Comparison of ENCODE assay signal across 26 mouse cellular contexts in genomic region chr13:3753291-3753690, GRCm38 (mm10). TPM values are rescaled to one million over a fixed set of nuclear protein-coding genes. Genes with fewer than 3 reads are reported as not detected.
DNase-seq lines count a peak whose midpoint lies in the region; ATAC-seq and TF ChIP-seq lines count a peak whose summit lies in the region.
"Had no signal": no experiment of that assay in that cellular context is flagged by ENCODE, and none has a peak within 500 bp of the region (broad histone marks: within the 10 kb centered on the region; RNA-seq: fewer than 3 reads in every experiment).

No protein-coding gene starts in this region.

- no peaks in the 10 kb centered on the region for H3K27me3 ChIP-seq in forebrain, embryonic 11.5 days (ENCODE audit: control insufficient read depth, insufficient read depth, low read length)
- H3K27me3 ChIP-seq in forebrain, embryonic 15.5 days: no peaks in the 10 kb centered on the region
- H3K27me3 ChIP-seq in intestine, postnatal 0 days (replicated peaks; ENCODE audit: control insufficient read depth, insufficient read depth, low read length): no peaks in the 10 kb centered on the region
- no peaks in the 10 kb centered on the region for H3K27me3 ChIP-seq in intestine, embryonic 15.5 days (replicated peaks)
- H3K27me3 ChIP-seq in kidney, embryonic 16.5 days (ENCODE audit: insufficient read depth, low read length): no peaks in the 10 kb centered on the region
- no peaks in the 10 kb centered on the region for H3K27me3 ChIP-seq in small intestine, adult 2 months (ENCODE audit: control insufficient read depth, insufficient read depth, low read length)
- H3K27me3 ChIP-seq: CH12.LX; embryonic facial prominence, embryonic 12.5 days; forebrain, embryonic 12.5 days; Patski had no signal

- H3K9me3 ChIP-seq in forebrain, embryonic 11.5 days (ENCODE audit: control insufficient read depth, low read length): no peaks in the 10 kb centered on the region
- no peaks in the 10 kb centered on the region for H3K9me3 ChIP-seq in forebrain, embryonic 15.5 days
- H3K9me3 ChIP-seq in intestine, postnatal 0 days (ENCODE audit: control insufficient read depth): no peaks in the 10 kb centered on the region
- H3K9me3 ChIP-seq in intestine, embryonic 15.5 days: no peaks in the 10 kb centered on the region
- no peaks in the 10 kb centered on the region for H3K9me3 ChIP-seq in kidney, embryonic 16.5 days (ENCODE audit: low read length)
- H3K9me3 ChIP-seq: embryonic facial prominence, embryonic 10.5 days; embryonic facial prominence, embryonic 12.5 days; forebrain, embryonic 12.5 days; G1E had no signal

- no peaks in the 10 kb centered on the region for H3K36me3 ChIP-seq in forebrain, embryonic 11.5 days (ENCODE audit: control insufficient read depth, insufficient read depth, low read length)
- H3K36me3 ChIP-seq in forebrain, embryonic 15.5 days: no peaks in the 10 kb centered on the region
- H3K36me3 ChIP-seq in intestine, postnatal 0 days (ENCODE audit: control insufficient read depth, insufficient read depth): no peaks in the 10 kb centered on the region
- no peaks in the 10 kb centered on the region for H3K36me3 ChIP-seq in intestine, embryonic 15.5 days
- no peaks in the 10 kb centered on the region for H3K36me3 ChIP-seq in kidney, embryonic 16.5 days (ENCODE audit: insufficient read depth, low read length)
- H3K36me3 ChIP-seq in small intestine, adult 2 months (ENCODE audit: control insufficient read depth, insufficient read depth, low read length): no peaks in the 10 kb centered on the region
- H3K36me3 ChIP-seq: embryonic facial prominence, embryonic 10.5 days; embryonic facial prominence, embryonic 12.5 days; forebrain, embryonic 12.5 days; G1E had no signal

- H3K4me2 ChIP-seq in forebrain, embryonic 11.5 days (ENCODE audit: low read depth, low read length, severe bottlenecking): no peak overlapping the region
- H3K4me2 ChIP-seq in forebrain, embryonic 15.5 days (replicated peaks): no peak overlapping the region
- no peak overlapping the region for H3K4me2 ChIP-seq in intestine, postnatal 0 days (replicated peaks; ENCODE audit: low read depth)
- no peak overlapping the region for H3K4me2 ChIP-seq in intestine, embryonic 15.5 days (replicated peaks)
- no peak overlapping the region for H3K4me2 ChIP-seq in kidney, embryonic 16.5 days (replicated peaks; ENCODE audit: low read depth, low read length)
- H3K4me2 ChIP-seq: embryonic facial prominence, embryonic 12.5 days; forebrain, embryonic 12.5 days had no signal

- TF ChIP-seq CTCF in intestine, postnatal 0 days (IDR thresholded peaks at IDR 0.05; ENCODE audit: low read depth): no peak
- no peak for TF ChIP-seq CTCF in small intestine, adult 2 months (IDR thresholded peaks at IDR 0.05; ENCODE audit: extremely low read depth, insufficient read length, insufficient replicate concordance, low read depth, low read length)

- no peak overlapping the region for H3K27ac ChIP-seq in forebrain, embryonic 11.5 days (ENCODE audit: low read depth, low read length)
- H3K27ac ChIP-seq in forebrain, embryonic 15.5 days (replicated peaks): no peak overlapping the region
- no peak overlapping the region for H3K27ac ChIP-seq in intestine, postnatal 0 days (ENCODE audit: low read depth, low read length)
- no peak overlapping the region for H3K27ac ChIP-seq in intestine, embryonic 15.5 days
- no peak overlapping the region for H3K27ac ChIP-seq in kidney, embryonic 16.5 days (ENCODE audit: low read length)
- H3K27ac ChIP-seq in small intestine, adult 2 months (ENCODE audit: insufficient read depth, low read depth, low read length): peak overlapping the region; percentile 93; the same call in 1 of the 2 replicates
- H3K27ac ChIP-seq: embryonic facial prominence, embryonic 10.5 days; embryonic facial prominence, embryonic 12.5 days; forebrain, embryonic 12.5 days had no signal

- H3K9ac ChIP-seq in forebrain, embryonic 11.5 days (ENCODE audit: low read length): no peak overlapping the region
- no peak overlapping the region for H3K9ac ChIP-seq in forebrain, embryonic 15.5 days (replicated peaks)
- H3K9ac ChIP-seq in intestine, postnatal 0 days (ENCODE audit: low read depth, low read length): no peak overlapping the region
- no peak overlapping the region for H3K9ac ChIP-seq in intestine, embryonic 15.5 days
- no peak overlapping the region for H3K9ac ChIP-seq in kidney, embryonic 16.5 days (replicated peaks; ENCODE audit: low read length)
- H3K9ac ChIP-seq: embryonic facial prominence, embryonic 12.5 days; forebrain, embryonic 12.5 days had no signal

- DNase-seq in forebrain, embryonic 11.5 days (ENCODE audit: low spot score): peak; percentile 29
- DNase-seq in kidney, adult 9 months: peak; percentile 58
- DNase-seq: adrenal gland, adult 8-10 months; adrenal gland, postnatal 14 days; adrenal gland, postnatal 36 days; B cell, adult 2 months; cerebellum, adult 11-12 months; cerebellum, adult 2 months; cerebellum, adult 9-10 months; cerebellum, postnatal 10 days; cerebellum, postnatal 25 days had no signal

- TF ChIP-seq POLR2A in small intestine, adult 2 months (IDR thresholded peaks at IDR 0.05; ENCODE audit: low read depth, low read length): no peak

- no peak for ATAC-seq in forebrain, embryonic 11.5 days (replicated peaks; ENCODE audit: low FRiP score)
- ATAC-seq in forebrain, embryonic 15.5 days (replicated peaks): no peak
- peak; percentile 81 for ATAC-seq in intestine, postnatal 0 days
- no peak for ATAC-seq in intestine, embryonic 15.5 days
- no peak for ATAC-seq in kidney, embryonic 16.5 days (ENCODE audit: low FRiP score, low TSS enrichment)
- ATAC-seq: activated CD4-positive, CD25-positive, alpha-beta regulatory T cell, adult 4 months; CD4-positive, CD25-positive, alpha-beta regulatory T cell, adult 4 months; forebrain, embryonic 14.5 days; Patski had no signal

- H3K4me3 ChIP-seq in forebrain, embryonic 11.5 days (ENCODE audit: low read depth, low read length): no peak overlapping the region
- no peak overlapping the region for H3K4me3 ChIP-seq in forebrain, embryonic 15.5 days
- H3K4me3 ChIP-seq in intestine, postnatal 0 days (ENCODE audit: low read depth, low read length): no peak overlapping the region
- H3K4me3 ChIP-seq in intestine, embryonic 15.5 days (replicated peaks): no peak overlapping the region
- H3K4me3 ChIP-seq in kidney, embryonic 16.5 days (ENCODE audit: low read length): no peak overlapping the region
- no peak overlapping the region for H3K4me3 ChIP-seq in small intestine, adult 2 months (ENCODE audit: low read depth, low read length)
- H3K4me3 ChIP-seq: embryonic facial prominence, embryonic 10.5 days; embryonic facial prominence, embryonic 12.5 days; forebrain, embryonic 12.5 days had no signal

- WGBS in forebrain, embryonic 11.5 days: 87% methylated on average over 2 of the region's 2 CpGs
- WGBS in forebrain, embryonic 15.5 days: 92% methylated on average over 2 of the region's 2 CpGs
- whole genome bisulfite sequencing in intestine, postnatal 0 days: 54% methylated on average over 2 of the region's 2 CpGs
- WGBS in intestine, embryonic 15.5 days: 83% methylated on average over 2 of the region's 2 CpGs
- WGBS in kidney, embryonic 16.5 days: 86% methylated on average over 2 of the region's 2 CpGs
- WGBS in small intestine, adult 2 months: 33% methylated on average over 2 of the region's 2 CpGs

- H3K4me1 ChIP-seq in forebrain, embryonic 11.5 days (replicated peaks; ENCODE audit: control insufficient read depth, insufficient read depth, low read length): no peaks in the 10 kb centered on the region
- no peaks in the 10 kb centered on the region for H3K4me1 ChIP-seq in forebrain, embryonic 15.5 days
- peaks cover 4% of the 10 kb centered on the region; the same call in 1 of the 2 replicates for H3K4me1 ChIP-seq in intestine, postnatal 0 days (replicated peaks; ENCODE audit: control insufficient read depth, insufficient read depth, low read length)
- H3K4me1 ChIP-seq in intestine, embryonic 15.5 days (replicated peaks): peaks cover 6% of the 10 kb centered on the region
- 0 out of 2 replicates have a peak, but pooled peaks cover 14% of the 10 kb centered on the region for H3K4me1 ChIP-seq in kidney, embryonic 16.5 days (ENCODE audit: insufficient read depth, low read length)
- peaks cover 25% of the 10 kb centered on the region; the same call in 1 of the 2 replicates for H3K4me1 ChIP-seq in small intestine, adult 2 months (ENCODE audit: control insufficient read depth, insufficient read depth, insufficient read length, low read length)
- H3K4me1 ChIP-seq: forebrain, embryonic 12.5 days had no signal

RNA-seq across cellular contexts. Expression of gene Calml3, which starts 50.8 kb away (rescaled TPM):
- not detected in 2 replicates for polyA plus RNA-seq in forebrain, embryonic 11.5 days (2014; fragmentation: Nextera tagmentation; extraction: Ambion mirVana)
- polyA plus RNA-seq in forebrain, embryonic 15.5 days (2015; fragmentation: Nextera tagmentation; extraction: Ambion mirVana): not detected in 2 replicates
- polyA plus RNA-seq in intestine, postnatal 0 days (2015; fragmentation: Nextera tagmentation; extraction: Ambion mirVana): not detected in 2 replicates
- polyA plus RNA-seq in intestine, embryonic 15.5 days (2015; fragmentation: Nextera tagmentation; extraction: Ambion mirVana): not detected in 2 replicates
- 0.76 and 0.81 TPM in 2 replicates for polyA plus RNA-seq in kidney, embryonic 16.5 days (2015; fragmentation: Nextera tagmentation; extraction: Ambion mirVana)
- polyA plus RNA-seq in small intestine, adult 2 months (2012; rRNA removed): not detected in 2 replicates
- polyA plus RNA-seq: activated CD4-positive, CD25-positive, alpha-beta regulatory T cell, adult 4 months; CD4-positive, CD25-positive, alpha-beta regulatory T cell, adult 4 months; cerebellum, adult 2 months; cortical plate, adult 2 months; embryonic facial prominence, embryonic 10.5 days; forebrain, embryonic 12.5 days; forebrain, embryonic 14.5 days; G1E had no signal
